Mouse (Mus musculus) monocyte, adult 2 months (primary cell): ENCODE measurements around the gene Kank2.

ENCODE experiments used
- DNase-seq, 2 experiments: peaks; one replicate each; pipeline ENCODE4 v3.0.0; 2022; ENCODE audit warnings: low spot score in 2 of 2, low read depth in 1 of 2

The Kank2 gene

DNA sequence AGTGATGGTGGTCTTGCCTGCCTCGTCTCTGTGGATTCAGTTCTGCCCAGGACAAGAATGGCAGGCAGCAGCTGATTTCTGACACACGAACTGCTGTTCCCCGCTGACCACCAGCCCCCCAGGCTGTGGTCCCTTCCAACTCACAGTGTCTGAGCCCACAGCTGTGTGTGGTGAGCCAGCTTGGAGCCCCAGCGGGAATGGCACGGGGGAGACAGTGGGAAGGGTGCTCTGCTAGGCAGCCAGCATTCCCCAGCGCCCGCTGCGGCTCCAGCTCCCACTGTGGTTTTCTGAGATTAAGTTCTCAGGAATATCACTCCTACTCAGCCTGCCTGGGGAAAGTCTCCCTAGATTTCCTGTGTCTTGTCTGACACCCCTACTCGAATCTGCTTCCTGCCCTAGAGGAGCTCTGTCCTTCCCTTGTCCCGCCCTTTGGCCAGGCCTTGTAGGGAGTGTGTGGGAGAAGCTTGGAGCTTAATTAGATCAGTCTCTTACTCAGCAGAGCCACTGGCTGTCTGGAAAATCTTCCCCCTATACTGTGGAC lies 46.2 kb downstream of the Kank2 start:
- DNase-seq = no peak

- DNase-seq = no peak
Observed at GRCm38 (mm10) chr9:21751347-21751746, 47.2 kb downstream of the Kank2 start.

- no peak for DNase-seq
Observed at GRCm38 (mm10) chr9:21750370-21750769, 48.2 kb downstream of the Kank2 start.

DNA sequence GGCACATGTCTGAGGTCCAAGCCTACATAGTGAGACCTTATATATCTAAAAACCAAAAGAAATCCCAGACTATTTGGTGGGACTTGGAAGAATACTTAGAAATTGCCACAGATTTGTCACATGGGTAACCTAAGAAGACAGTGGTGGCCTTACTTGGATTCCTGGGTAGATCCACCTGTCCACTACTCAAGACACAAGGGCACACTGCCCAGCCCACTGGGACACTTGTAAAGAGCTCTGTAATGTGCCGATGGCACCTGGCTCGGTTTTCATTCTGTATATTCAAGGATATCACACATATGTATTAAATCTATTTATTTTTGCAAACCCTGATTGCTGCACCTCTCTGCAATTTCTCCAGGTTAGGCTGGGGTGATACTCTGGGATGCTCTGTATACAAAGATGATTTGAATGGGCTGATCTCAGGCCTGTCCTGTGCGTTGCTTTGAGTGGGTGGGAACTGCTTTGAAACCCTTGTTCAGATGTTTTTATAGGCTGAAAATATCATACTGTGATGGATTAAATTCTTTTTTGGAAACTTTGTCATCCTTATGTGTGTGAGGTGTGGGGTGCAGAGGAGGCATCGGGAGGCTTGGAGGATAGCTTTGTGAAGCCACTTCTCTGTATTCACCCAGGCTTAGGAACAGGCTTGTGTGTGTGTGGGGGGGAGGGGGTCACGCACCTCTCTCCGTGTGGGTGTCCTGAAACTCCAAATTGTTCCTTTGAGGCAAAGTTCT lies 49.0 kb downstream of the Kank2 start:
- no peak for DNase-seq

DNA sequence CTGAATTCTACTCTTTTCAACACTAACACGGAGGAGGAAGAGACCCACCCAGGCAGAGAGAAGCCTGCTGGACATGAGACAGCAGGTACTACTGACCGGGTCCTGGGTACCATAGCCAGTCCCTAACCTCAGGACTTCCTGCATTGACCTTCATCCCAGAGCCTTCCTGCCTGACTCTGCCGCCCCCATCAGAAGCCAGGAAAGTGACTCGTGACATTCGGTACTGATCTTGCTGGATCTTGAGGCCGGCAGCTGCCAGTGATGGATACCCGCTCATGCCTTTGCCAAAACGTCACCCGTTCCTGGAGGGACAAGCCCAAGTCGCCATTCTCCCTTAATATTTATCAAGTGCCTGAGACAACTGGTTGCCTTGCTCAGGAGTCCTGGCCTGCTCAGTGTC lies 50.1 kb downstream of the Kank2 start:
- DNase-seq = no peak

DNA sequence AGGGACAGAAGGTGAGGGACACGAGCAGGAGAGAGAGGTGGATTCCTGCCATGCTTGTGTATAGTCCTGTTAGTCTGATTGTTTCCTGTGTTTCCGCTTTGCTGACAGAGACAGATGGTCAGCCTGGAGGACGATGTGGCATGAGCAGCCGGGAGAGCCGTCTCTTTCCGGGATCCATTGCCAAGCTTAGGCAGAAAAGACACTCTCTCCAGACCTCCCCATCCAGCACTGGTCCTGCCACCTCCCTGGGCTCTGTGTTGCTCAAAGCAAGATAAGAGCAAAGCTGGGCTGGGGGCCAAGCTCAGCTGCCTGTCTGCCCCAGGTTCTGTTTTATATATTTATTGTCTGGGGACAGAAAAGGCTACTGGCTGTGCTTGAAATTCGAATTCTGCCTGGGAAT lies 50.5 kb downstream of the Kank2 start:
- DNase-seq = no peak

DNA sequence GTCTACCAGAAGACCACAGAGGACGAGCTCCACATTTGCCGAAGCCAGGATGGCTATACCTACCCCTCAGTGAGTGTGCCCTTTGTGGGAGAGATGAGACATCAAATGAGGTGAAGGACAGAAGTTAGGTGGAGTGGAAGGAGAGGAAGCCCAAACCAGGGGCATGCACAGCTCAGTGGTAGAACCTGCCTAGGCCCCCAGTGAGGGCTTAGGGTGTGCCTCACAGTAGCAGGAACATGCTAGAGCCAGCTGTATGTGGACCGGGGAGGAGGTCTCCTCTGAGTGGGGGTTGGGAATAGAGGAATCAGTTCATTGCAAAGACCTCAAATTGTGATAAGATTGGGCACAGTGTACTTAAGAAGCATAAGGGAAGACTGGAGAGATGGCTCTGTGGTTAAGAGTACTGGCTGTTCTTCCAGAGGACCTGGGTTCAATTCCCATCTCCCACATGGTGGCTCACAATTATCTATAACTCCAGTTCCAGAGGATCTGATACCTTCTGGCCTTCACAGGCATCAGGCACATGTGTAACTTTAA lies 51.2 kb downstream of the Kank2 start:
- no peak for DNase-seq

DNA sequence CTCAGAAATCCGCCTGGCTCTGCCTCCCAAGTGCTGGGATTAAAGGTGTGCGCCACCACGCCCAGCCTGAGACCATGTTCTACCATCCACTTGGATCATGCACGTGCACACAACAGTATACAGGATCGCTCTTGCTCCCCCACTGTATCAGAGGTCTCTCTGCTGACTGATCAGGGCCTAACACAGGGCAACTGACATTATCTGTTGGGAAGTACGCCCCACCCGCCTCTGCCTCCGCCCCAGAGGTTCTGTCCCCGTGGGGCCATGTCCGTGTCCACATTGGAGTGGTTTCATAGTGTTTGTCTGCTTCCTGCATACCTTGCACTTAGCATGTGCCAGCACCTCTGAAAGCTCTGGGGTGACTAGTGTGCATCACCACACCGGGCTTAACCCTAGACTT lies 57.0 kb downstream of the Kank2 start:
- no peak for DNase-seq

DNA sequence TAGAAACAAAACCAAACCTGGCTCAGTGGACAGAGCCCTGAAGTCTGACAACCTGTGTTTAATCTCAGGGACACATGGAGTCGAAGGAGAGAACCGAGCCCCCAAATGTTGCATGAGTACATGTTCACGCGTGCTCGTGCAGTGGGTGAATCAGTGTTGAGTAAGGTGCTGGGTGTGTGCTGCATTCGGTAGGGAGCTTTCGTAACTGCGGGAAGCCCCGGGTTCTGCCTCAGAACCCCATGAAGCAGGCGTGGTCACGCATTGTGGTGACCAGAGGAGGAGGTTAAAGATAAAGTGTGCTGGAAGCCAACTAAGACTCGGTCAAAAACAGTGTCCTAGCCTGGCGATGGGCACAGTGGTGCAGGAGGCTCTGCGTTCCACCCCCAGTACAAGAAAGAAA lies 58.1 kb downstream of the Kank2 start:
- peak; percentile 56 to 64 for DNase-seq

DNA sequence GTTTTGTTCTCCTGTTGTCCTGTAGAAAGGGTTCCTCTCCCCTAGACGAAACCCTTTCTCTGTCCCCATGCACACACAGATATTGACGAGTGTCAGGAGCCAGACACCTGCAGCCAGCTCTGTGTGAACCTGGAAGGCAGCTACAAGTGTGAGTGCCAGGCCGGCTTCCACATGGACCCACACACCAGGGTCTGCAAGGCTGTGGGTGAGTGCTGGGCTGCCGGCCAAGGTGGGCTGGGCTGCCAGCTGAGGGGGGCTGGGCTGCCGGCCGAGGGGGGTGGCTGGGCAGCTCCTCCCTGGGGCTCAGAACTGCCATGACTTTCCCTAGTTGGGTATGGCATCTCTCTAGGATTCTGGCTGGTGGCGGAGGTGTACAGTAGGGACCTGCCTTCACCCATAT lies 59.8 kb downstream of the Kank2 start:
- DNase-seq = no peak

- DNase-seq = no peak
Observed at GRCm38 (mm10) chr9:21737188-21737587, 61.4 kb downstream of the Kank2 start.

GRCm38 (mm10) chr9:21736580-21736979 lies 62.0 kb downstream of the Kank2 start:
- no peak for DNase-seq

DNA sequence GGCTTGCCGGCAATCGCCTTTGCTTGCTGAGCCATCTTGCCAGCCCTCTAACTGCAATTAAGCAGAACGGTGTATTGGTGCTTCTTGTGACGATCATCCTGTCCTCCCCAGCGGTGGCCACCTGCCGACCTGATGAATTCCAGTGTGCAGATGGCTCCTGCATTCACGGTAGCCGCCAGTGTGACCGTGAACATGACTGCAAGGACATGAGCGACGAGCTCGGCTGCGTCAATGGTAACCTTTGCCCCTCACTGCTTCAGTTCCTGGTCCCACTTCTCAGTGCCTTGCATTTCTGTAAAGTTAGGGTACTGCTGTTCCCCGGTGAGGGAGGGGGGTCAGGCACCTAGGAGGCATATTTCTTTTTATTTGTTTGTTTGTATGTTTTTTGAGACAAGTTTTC lies 63.4 kb downstream of the Kank2 start:
- DNase-seq = no peak

GRCm38 (mm10) chr9:21733989-21734388 lies 64.6 kb downstream of the Kank2 start:
- no peak for DNase-seq

- no peak for DNase-seq
Observed at GRCm38 (mm10) chr9:21733446-21733845, 65.1 kb downstream of the Kank2 start.

- DNase-seq = no peak
Observed at GRCm38 (mm10) chr9:21732288-21732687, 66.3 kb downstream of the Kank2 start.

DNA sequence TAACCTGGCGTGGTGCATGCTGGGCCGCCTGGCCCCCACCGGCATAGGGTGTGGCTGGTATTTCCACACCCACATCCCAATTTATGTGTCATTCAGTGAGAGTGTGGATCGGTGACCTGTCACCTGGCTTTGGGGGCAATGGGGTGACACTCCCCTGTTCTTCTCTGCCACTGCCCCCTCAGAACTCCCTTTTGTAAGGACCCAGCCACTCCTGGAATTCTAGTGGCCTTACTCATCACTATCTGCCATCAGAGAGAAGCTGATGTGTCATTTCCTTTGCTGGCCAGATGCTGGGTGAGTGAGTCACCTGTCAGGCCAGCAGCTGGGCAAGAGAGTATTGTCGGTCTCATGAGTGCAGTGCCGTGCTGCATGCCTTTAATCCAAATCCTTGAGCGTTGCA lies 69.3 kb downstream of the Kank2 start:
- no peak for DNase-seq

DNA sequence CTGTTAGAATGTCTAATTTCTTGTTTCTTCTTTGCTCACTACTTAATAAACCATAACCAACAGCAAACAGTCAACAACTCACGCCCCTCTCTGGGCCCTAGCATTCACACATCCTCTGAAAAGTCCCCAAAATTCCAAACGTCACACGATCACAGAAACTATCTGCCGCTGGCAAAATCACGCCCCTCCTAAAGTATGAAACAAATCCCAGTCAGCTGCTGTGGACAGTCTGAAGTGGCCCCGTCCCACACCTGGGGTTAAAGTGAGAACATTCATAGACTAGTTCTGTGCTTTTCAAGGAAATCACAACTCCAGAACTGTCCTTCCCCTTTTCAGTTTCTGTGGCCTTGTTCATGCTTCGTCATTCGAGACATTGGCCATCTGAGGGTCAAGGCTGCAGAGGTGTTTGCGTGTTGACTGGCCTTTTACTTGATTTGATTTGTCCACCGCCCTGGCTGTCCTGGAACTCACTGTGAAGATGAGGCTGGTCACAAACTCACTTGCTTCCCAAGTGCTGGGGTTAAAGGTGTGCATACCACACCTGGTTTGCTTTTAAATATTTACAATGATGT lies 70.2 kb downstream of the Kank2 start:
- no peak for DNase-seq

DNA sequence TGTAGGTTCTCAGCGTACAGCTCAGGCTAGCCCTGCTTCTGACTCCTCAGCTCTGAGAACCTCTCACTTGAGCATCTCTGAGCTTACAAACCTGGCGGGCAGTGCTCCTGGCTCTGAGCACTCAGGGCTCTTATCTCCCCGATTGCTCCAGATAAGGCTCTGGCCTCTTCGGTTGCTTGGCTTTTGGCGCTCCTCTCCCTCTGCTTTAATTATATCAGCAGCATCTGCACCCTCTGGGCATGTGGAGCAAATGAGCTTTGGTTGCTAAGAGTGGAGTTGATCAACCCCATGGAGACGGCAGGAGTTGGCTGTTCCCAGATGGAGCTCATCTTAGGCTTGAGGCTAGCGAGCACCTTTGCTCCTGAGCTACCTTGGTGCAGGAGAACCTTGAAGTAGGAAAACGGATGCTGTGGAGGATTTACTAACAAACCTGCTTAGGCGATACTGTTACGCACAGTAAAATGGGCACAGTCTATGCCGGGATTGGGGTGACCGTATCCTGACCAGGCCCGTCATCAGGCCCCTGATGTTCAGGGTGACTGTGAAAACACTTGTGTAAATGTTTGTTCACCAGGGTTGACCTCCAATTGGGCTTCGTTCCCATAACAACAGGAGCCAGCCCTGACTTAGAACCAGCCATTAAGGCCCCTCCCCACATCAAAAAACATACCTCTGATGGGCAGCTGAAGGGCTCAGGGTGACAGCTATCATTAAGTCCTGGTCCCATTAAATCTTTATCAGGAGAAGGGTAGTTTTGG lies 72.1 kb downstream of the Kank2 start:
- no peak for DNase-seq

DNA sequence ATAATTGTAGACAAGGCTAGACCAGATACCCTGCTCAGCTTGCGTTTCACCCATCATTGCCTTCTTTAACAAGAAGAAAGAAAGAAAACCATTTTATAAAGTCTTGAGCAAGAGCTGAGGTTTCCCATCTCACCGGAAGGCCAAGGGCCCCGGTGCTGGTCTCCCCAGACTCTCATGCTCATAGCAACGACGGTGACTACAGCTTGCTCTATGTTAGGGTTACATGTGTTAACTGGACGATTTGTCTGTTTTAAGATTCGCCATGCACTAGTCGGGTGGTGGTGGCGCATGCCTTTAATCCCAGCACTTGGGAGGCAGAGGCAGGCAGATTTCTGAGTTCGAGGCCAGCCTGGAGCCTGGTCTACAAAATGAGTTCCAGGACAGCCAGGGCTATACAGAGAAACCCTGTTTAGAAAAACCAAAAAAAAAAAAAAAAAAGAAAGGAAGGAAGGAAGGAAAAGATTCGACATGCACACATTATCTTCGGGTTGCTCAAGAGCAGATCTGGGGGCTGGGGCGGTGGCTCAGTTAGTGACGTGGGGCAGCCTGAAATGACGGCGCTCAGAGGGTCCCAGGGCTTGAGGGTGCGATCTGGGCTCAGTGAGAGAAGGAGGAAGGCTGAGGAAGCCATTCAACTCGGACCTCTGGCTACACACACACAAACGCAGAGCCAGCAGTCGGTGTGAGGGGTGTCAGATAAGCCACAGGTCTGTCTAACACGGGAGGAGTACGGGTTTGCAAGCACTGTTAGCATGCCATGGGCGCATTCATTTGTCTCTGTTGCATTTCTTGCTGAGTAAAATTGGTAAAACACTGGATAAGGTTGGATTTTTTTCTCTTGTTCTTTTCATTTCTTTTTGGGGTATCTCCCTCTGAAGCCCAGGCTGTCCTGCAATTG lies 73.1 kb downstream of the Kank2 start:
- DNase-seq = no peak

- DNase-seq = peak; percentile 70 to 77
Observed at GRCm38 (mm10) chr9:21724147-21724536, 74.4 kb downstream of the Kank2 start.
